Mouse (Mus musculus): ENCODE data around the gene Cabp1. TPM values are rescaled to one million over a fixed set of nuclear protein-coding genes. Genes with fewer than 3 reads are reported as not detected.
"Not testable (repeated sequence)": the region's sequence is repeated elsewhere in the genome, so short reads cannot be mapped to it uniquely, and the experiment has no call there.

The Cabp1 gene
- polyA plus RNA-seq, 1 experiment from 2014 or later: 2.6 TPM

DNA sequence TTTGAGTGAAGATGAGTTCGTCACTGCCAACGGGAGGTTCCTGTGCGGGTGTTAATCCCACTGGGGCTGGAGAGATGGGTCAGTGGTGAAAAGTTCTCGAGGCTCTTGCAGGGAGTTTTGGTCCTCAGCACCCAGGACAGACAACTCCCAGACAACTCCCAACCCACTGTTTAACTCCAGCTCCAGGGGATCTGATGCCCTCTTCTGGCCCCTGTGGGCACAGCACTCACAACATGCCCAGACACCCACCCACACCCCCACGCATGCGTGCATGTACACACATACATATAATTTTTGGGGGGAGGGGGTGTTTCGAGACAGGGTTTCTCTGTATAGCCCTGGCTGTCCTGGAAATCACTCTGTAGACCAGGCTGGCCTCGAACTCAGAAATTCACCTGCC is 30.6 kb downstream of the Cabp1 start:
- TF ChIP-seq CTCF (IDR thresholded peaks at IDR 0.05; ENCODE audit: low read depth): peak; percentile 56
- DNase-seq (peak; percentile 71), ATAC-seq (ENCODE audit: insufficient read depth) (no peak)
- no peak overlapping the region for H3K4me3 ChIP-seq (ENCODE audit: low read depth, low read length)
- 29% methylated on average over 8 of the region's 8 CpGs for WGBS
- no peak overlapping the region for H3K9ac ChIP-seq
- no peaks in the 10 kb centered on the region for H3K27me3 ChIP-seq (ENCODE audit: insufficient read depth, low read length)
- no peaks in the 10 kb centered on the region for H3K36me3 ChIP-seq (ENCODE audit: insufficient read depth)
- no peak overlapping the region for H3K27ac ChIP-seq (ENCODE audit: low read depth)
- H3K9me3 ChIP-seq (ENCODE audit: low read depth, low read length): no peaks in the 10 kb centered on the region
- peaks cover 13% of the 10 kb centered on the region; the same call in 1 of the 2 replicates for H3K4me1 ChIP-seq (ENCODE audit: insufficient read depth)
- H3K4me2 ChIP-seq: peak overlapping the region; percentile 38

GRCm38 (mm10) chr5:115161940-115162279 is 32.3 kb downstream of the Cabp1 start:
- H3K27ac ChIP-seq (ENCODE audit: low read depth); H3K4me2 ChIP-seq; DNase-seq; ATAC-seq (ENCODE audit: insufficient read depth); H3K9ac ChIP-seq; H3K36me3 ChIP-seq (ENCODE audit: insufficient read depth); H3K4me3 ChIP-seq (ENCODE audit: low read depth, low read length); H3K27me3 ChIP-seq (ENCODE audit: insufficient read depth, low read length); H3K9me3 ChIP-seq (ENCODE audit: low read depth, low read length): not testable (repeated sequence)
- peaks cover 14% of the 10 kb centered on the region for H3K4me1 ChIP-seq (ENCODE audit: insufficient read depth)
- 100% methylated on average over 1 of the region's 1 CpGs for WGBS

DNA sequence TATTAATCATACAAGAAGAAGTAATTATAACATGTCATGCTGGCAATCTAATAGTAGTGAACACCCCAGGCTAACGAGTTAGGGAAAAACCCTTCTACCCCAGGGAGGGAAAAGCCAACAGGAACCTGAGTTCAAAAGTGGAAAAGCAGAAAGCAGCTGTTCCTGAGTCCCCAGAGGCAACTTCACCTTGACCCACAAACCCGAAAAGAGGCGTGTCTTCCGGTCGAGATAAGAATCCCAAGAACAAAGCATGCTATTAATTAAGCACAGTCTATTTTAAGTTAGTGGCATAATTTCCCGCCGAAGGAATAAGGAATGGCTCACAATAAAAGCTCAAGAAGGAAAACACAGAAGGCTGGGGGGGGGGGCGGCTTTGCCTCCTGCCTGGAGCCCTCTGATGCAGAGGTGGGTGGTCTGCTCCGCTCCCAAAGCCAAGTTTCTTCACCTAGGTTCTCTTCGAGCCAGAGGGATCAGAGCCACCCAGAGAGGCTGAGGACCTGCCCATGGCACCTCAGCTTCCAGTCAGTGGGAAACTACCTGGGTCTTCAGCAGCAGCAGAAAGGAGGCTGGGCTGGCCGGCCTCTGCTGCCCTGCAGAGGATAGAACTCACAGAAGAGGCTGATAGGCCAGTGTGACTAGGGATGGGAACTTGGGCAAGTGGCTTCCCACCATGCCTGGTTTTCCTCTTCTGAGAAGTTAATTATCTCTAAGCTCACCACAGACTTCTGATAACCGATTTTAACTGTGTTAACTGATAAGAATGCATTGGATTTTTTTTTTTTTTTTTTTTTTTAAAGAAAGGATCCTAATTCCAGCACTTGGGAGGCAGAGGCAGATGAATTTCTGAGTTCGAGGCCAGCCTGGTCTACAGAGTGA is 32.9 kb downstream of the Cabp1 start:
- DNase-seq (peak; percentile 61), ATAC-seq (ENCODE audit: insufficient read depth) (no peak)
- Histone ChIP-seq H3K4me2 (0 out of 2 replicates have a peak overlapping the region, but pooled peaks have one; percentile 5), H3K4me3 (ENCODE audit: low read depth, low read length) (no peak overlapping the region), H3K36me3 (ENCODE audit: insufficient read depth) (no peaks in the 10 kb centered on the region), H3K27ac (ENCODE audit: low read depth) (peak overlapping the region; percentile 69; the same call in 1 of the 2 replicates), H3K9ac (no peak overlapping the region), H3K4me1 (ENCODE audit: insufficient read depth) (peaks cover 16% of the 10 kb centered on the region), H3K9me3 (ENCODE audit: low read depth, low read length) (no peaks in the 10 kb centered on the region), H3K27me3 (ENCODE audit: insufficient read depth, low read length) (no peaks in the 10 kb centered on the region)
- 39% methylated on average over 13 of the region's 13 CpGs for WGBS
- TF ChIP-seq CTCF (IDR thresholded peaks at IDR 0.05; ENCODE audit: low read depth): no peak

- Histone ChIP-seq H3K4me3 (ENCODE audit: low read depth, low read length) (no peak overlapping the region), H3K9me3 (ENCODE audit: low read depth, low read length) (no peaks in the 10 kb centered on the region), H3K4me2 (no peak overlapping the region), H3K27ac (ENCODE audit: low read depth) (no peak overlapping the region), H3K36me3 (ENCODE audit: insufficient read depth) (no peaks in the 10 kb centered on the region), H3K27me3 (ENCODE audit: insufficient read depth, low read length) (no peaks in the 10 kb centered on the region), H3K9ac (no peak overlapping the region), H3K4me1 (ENCODE audit: insufficient read depth) (peaks cover 19% of the 10 kb centered on the region)
- whole genome bisulfite sequencing: 64% methylated on average over 6 of the region's 6 CpGs
- DNase-seq (no peak), ATAC-seq (ENCODE audit: insufficient read depth) (no peak)
- TF ChIP-seq CTCF (IDR thresholded peaks at IDR 0.05; ENCODE audit: low read depth): no peak
These were observed 33.5 kb downstream of the Cabp1 start for GRCm38 (mm10) chr5:115160655-115161054.

DNA sequence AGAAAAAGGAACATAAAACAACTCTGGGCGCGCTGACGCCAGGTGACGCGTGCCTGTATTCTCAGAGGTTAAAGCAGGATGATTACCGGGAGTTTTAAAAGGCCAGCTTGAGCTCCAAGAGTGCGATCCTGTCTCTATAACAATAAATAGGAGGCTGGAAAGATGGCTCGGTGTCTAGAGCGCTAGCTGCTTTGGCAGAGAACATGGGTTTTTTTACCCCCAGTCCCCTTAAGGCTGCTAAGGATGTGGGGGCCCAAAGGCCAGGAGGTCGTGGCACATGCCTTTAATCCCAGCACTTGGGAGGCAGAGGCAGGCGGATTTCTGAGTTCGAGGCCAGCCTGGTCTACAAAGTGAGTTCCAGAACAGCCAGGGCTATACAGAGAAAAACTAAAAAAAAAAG is 35.0 kb downstream of the Cabp1 start:
- peak overlapping the region; percentile 97 for H3K27ac ChIP-seq (ENCODE audit: low read depth)
- 32% methylated on average over 12 of the region's 12 CpGs for WGBS
- peak overlapping the region; percentile 80 for H3K4me2 ChIP-seq
- H3K9ac ChIP-seq: peak overlapping the region; percentile 94
- no peaks in the 10 kb centered on the region for H3K27me3 ChIP-seq (ENCODE audit: insufficient read depth, low read length)
- H3K4me3 ChIP-seq (ENCODE audit: low read depth, low read length): peak overlapping the region; percentile 100
- H3K4me1 ChIP-seq (ENCODE audit: insufficient read depth): peaks cover 28% of the 10 kb centered on the region
- ATAC-seq (ENCODE audit: insufficient read depth) (no peak), DNase-seq (no peak)
- TF ChIP-seq CTCF (IDR thresholded peaks at IDR 0.05; ENCODE audit: low read depth): no peak
- peaks cover 4% of the 10 kb centered on the region; the same call in 1 of the 2 replicates for H3K36me3 ChIP-seq (ENCODE audit: insufficient read depth)
- H3K9me3 ChIP-seq (ENCODE audit: low read depth, low read length): no peaks in the 10 kb centered on the region

DNA sequence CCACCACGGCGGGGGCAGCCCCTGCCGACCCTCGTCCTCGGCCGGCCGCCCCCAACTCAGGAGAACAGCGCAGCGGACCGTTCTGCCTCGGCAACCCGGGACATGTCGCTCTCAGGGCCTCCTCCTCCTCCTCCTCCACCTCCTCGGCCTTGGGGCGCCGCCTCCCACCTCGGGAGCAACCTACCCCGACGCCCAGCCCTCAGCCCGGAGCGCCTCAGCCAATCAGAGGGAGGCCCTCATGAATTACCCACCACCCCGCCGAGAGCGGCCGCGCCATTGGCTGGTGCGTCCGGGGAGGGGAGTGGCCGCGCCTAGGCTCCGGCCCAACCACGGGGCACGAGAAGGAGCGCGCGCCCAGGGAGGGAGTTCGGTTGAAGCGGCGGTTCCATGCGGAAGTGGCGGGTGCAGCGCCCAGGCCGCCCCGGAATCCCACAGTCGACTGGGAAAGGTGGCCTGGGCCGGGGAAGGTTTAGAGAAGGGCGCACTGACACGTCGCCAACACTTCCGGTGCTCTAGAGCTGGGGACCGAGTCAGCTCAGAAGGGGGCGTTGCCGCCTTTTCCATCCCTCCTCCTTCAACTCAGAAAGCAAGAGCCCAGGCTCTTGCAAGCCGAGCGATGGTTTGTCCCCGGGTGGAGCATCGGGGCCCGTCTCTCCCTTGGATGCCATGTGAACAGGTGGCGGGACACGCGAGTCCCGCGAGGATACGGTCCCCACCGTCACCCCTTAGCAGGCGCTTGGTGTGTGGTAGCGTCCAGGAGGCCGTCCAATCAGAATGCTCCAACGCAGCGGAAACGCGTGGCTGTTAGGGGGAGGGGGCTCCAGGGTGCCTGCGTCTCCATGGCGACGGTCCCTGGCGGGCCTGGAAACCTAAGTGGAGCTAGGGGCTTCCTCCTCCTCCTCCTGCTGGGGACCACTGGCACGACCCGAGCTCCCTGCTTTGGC is 35.9 kb downstream of the Cabp1 start, which contains the start of gene Mlec:
TSS of gene Mlec (minus strand) at position 140 of the 944 bp plus-strand sequence.
- Histone ChIP-seq H3K9ac (peak within 1 kb of the TSS; percentile 94), H3K4me2 (peak within 1 kb of the TSS; percentile 80), H3K27me3 (ENCODE audit: insufficient read depth, low read length) (no peaks in the 10 kb centered on the region), H3K36me3 (ENCODE audit: insufficient read depth) (peaks cover 11% of the 10 kb centered on the region; the same call in 1 of the 2 replicates), H3K27ac (ENCODE audit: low read depth) (peak within 1 kb of the TSS; percentile 97), H3K4me3 (ENCODE audit: low read depth, low read length) (peak within 1 kb of the TSS; percentile 100), H3K9me3 (ENCODE audit: low read depth, low read length) (no peaks in the 10 kb centered on the region), H3K4me1 (ENCODE audit: insufficient read depth) (peaks cover 30% of the 10 kb centered on the region)
- ATAC-seq (ENCODE audit: insufficient read depth) (peak; percentile 98), DNase-seq (peak; percentile 99)
- under 1% methylated on average over 77 of the region's 78 CpGs for WGBS
- peak; percentile 45; the same call in 1 of the 2 replicates for TF ChIP-seq CTCF (IDR thresholded peaks at IDR 0.05; ENCODE audit: low read depth)
